Mouse (Mus musculus) layer of hippocampus, adult 2 months (tissue): ENCODE measurements around the gene BC017158. TPM values are rescaled to one million over a fixed set of nuclear protein-coding genes. Genes with fewer than 3 reads are reported as not detected.

Source experiments
- DNase-seq, 2 experiments: peaks; one replicate each; pipeline ENCODE4 v3.0.0; 2022; ENCODE audit warnings: low spot score in 2 of 2
- H3K27ac ChIP-seq: fragments of 200-600 bp; 2 replicates; pipeline ENCODE4 v1.8.1; 2022
- H3K4me3 ChIP-seq: fragments of 200-600 bp; 2 replicates; pipeline ENCODE4 v1.8.1; 2022; ENCODE audit warnings: mild to moderate bottlenecking
- CTCF ChIP-seq: fragments of 200-600 bp; conservative IDR thresholded peaks from 2 replicates; pipeline ENCODE4 v1.8.1; 2022; ENCODE audit warnings: antibody characterized with exemption, mild to moderate bottlenecking, moderate library complexity
- total RNA-seq, 2 experiments: library from RNA; stranded (reverse); gene quantifications; 2 replicates each; pipeline ENCODE4 v1.2.3; 2021

Gene BC017158
- total RNA-seq, 2 experiments from 2014 or later, result 26.5 to 27.0 TPM

- no peak for DNase-seq
- H3K4me3 ChIP-seq, result no peak overlapping the region
- TF ChIP-seq CTCF, result no peak
- H3K27ac ChIP-seq, result no peak overlapping the region
Measured at GRCm38 (mm10) chr7:128271496-128271895, 26.5 kb downstream of the BC017158 start.

DNA sequence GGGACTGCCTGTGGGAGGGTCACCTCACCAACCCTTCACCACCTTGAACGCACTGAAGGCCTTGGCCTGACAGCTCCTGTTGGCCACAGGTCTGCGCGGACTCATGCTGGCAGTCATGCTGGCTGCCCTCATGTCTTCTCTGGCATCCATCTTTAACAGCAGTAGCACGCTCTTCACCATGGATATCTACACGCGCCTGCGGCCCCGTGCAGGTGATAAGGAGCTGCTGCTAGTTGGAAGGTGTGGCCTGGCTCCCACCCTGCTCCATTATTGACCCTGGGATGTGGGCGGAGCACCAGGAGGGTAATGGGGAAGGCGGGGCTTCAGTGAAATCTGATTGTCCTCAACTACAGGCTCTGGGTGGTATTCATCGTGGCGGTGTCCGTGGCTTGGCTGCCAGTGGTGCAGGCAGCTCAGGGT, 27.5 kb downstream of the BC017158 start:
- DNase-seq, result no peak
- H3K27ac ChIP-seq, result no peak overlapping the region
- no peak overlapping the region for H3K4me3 ChIP-seq
- no peak for TF ChIP-seq CTCF

GRCm38 (mm10) chr7:128267813-128268212, 30.2 kb downstream of the BC017158 start:
- Histone ChIP-seq H3K27ac (no peak overlapping the region), H3K4me3 (no peak overlapping the region)
- no peak for TF ChIP-seq CTCF
- no peak for DNase-seq

DNA sequence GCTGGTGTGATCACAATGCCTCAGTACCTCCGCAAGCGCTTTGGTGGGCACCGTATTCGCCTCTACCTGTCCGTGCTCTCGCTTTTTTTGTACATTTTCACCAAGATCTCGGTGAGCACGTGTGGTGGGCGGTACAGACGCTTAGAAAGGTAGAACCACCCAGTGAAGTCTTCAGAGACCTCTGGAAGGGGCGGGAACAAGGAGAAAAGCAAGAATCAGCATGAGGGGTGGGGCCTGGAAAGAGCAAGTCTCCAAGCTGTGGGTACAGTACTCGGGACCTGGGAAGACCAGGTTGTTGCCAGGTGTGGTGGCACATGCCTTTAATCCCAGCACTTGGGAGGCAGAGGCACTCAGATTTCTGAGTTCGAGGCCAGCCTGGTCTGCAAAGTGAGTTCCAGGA, 30.6 kb downstream of the BC017158 start:
- no peak for TF ChIP-seq CTCF
- DNase-seq, result no peak
- H3K27ac ChIP-seq, result no peak overlapping the region
- no peak overlapping the region for H3K4me3 ChIP-seq

- Histone ChIP-seq H3K4me3 (no peak overlapping the region), H3K27ac (no peak overlapping the region)
- TF ChIP-seq CTCF, result no peak
- no peak for DNase-seq
Measured at GRCm38 (mm10) chr7:128266056-128266455, 31.9 kb downstream of the BC017158 start.

DNA sequence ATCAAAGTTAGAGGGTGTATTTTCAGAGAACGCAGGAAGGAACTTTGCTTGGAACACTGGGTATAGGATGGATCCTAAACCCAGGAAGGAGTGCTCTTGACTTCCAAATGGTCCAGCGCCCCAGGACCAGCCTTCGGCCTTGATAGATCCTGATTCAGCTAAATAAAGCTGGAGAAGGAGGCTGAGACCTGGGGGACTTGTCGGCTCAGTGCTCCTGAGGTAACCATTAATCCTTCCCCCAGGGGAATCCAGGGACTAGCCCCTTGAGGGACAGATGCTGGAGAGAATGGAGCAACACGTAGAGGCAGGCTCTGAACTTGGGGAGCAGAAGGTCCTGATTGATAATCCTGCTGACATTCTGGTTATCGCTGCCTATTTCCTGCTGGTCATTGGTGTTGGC, 32.6 kb downstream of the BC017158 start, which contains the start of gene Slc5a2:
Gene Slc5a2 (plus strand): TSS at position 247 of the 400 bp plus-strand sequence.
- no peak within 1 kb of the TSS for H3K4me3 ChIP-seq
- no peak for DNase-seq
- no peak within 1 kb of the TSS for H3K27ac ChIP-seq
- no peak for TF ChIP-seq CTCF

GRCm38 (mm10) chr7:128256783-128257334, 41.1 kb downstream of the BC017158 start:
- Histone ChIP-seq H3K4me3 (no peak overlapping the region), H3K27ac (no peak overlapping the region)
- TF ChIP-seq CTCF, result no peak
- DNase-seq, result no peak

DNA sequence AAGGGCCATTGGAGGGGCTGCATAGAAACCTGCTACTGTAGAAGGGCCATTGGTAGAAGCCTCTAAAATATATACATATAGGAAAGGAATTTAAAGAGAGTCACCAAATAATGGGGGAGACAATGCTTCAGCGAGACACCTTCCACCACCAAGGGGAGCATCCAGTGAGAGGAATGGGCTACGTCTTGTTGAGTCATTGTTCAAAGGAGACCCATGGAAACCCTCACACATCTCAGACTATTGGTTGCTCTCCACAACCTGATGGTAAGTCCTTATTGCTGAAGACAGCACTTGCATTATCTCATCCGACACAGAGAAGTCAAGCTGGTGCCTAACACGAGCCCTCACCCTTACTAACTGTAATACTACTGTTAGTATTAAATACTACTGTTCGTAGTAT, 42.2 kb downstream of the BC017158 start:
- Histone ChIP-seq H3K27ac (no peak overlapping the region), H3K4me3 (no peak overlapping the region)
- no peak for DNase-seq
- TF ChIP-seq CTCF, result no peak

GRCm38 (mm10) chr7:128254978-128255377, 43.0 kb downstream of the BC017158 start:
- DNase-seq, result no peak
- TF ChIP-seq CTCF, result no peak
- Histone ChIP-seq H3K27ac (no peak overlapping the region), H3K4me3 (no peak overlapping the region)

DNA sequence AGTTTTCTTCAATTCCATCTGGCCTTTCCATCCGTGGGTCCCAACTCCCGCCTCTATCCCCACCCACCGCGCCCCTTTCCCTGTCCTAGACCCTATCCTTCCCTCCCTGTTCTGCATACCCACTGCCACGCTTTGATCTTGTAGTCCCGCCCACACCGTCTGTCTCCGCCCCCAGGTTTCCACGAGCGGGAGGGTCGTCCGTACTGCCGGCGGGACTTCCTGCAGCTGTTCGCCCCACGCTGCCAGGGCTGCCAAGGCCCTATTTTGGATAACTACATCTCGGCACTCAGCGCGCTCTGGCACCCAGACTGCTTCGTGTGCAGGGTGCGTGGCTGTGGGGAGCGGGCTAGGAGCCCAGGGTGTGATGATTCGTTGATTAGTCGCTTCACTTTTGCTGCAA, 45.4 kb downstream of the BC017158 start:
- no peak overlapping the region for H3K27ac ChIP-seq
- no peak for TF ChIP-seq CTCF
- H3K4me3 ChIP-seq, result peak overlapping the region; percentile 26; the same call in 1 of the 2 replicates

DNA sequence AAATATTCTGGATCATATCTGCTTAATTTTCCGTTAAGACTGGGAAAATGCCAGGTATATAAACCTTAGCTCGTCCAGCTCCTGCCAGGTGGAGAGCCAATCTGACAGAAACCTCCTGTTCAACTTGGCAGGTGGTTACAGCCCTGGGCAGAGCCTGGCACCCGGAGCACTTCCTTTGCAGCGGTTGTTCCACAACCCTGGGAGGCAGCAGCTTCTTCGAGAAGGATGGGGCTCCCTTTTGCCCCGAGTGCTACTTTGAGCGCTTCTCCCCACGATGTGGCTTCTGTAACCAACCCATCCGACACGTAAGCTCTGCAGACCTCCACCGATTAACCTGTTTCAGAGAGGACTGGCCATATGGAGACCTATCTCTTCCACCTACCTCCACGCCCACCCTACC, 46.0 kb downstream of the BC017158 start:
- DNase-seq, result no peak
- TF ChIP-seq CTCF, result no peak
- H3K4me3 ChIP-seq, result no peak overlapping the region
- no peak overlapping the region for H3K27ac ChIP-seq

More for the DNA sequence above, 45.4 kb downstream of the BC017158 start:
- peak; percentile 79 to 81 for DNase-seq

GRCm38 (mm10) chr7:128249998-128250397, 48.0 kb downstream of the BC017158 start:
- Histone ChIP-seq H3K4me3 (no peak overlapping the region), H3K27ac (no peak overlapping the region)
- TF ChIP-seq CTCF, result no peak
- DNase-seq, result no peak

- peak overlapping the region; percentile 8; the same call in 1 of the 2 replicates for H3K4me3 ChIP-seq
- H3K27ac ChIP-seq, result no peak overlapping the region
- no peak for DNase-seq
- TF ChIP-seq CTCF, result no peak
Measured at GRCm38 (mm10) chr7:128248081-128249042, 49.6 kb downstream of the BC017158 start.
